Mouse (Mus musculus) left cerebral cortex, adult 9 months (tissue): ENCODE data around the gene Rce1.

Experiments
- DNase-seq, 2 experiments: peaks; one replicate each; pipeline ENCODE4 v3.0.0; 2022; ENCODE audit warnings: low spot score in 2 of 2

The Rce1 gene

GRCm38 (mm10) chr19:4625179-4625828 is at the start of gene Rce1:
Rce1 (minus strand) TSS chr19:4625641.
- peak in 1 of 2 experiments; percentile 86 for DNase-seq

GRCm38 (mm10) chr19:4672401-4672800 is 47.0 kb upstream of the Rce1 start:
- DNase-seq = no peak

GRCm38 (mm10) chr19:4670776-4671175 is 45.3 kb upstream of the Rce1 start:
- DNase-seq = no peak

GRCm38 (mm10) chr19:4666815-4667214 is 41.4 kb upstream of the Rce1 start:
- DNase-seq = no peak

- no peak for DNase-seq
Observed at GRCm38 (mm10) chr19:4658156-4658555, 32.7 kb upstream of the Rce1 start.

- peak in 1 of 2 experiments; percentile 76 for DNase-seq
Observed at GRCm38 (mm10) chr19:4646917-4647492, 21.6 kb upstream of the Rce1 start.

- DNase-seq = peak in 1 of 2 experiments; percentile 89
Observed at GRCm38 (mm10) chr19:4644271-4644670, 18.8 kb upstream of the Rce1 start.

GRCm38 (mm10) chr19:4635986-4636385 is 10.5 kb upstream of the Rce1 start:
- no peak for DNase-seq

GRCm38 (mm10) chr19:4628819-4629218 is 3.4 kb upstream of the Rce1 start:
- peak in 1 of 2 experiments; percentile 75 for DNase-seq

- DNase-seq = no peak
Observed at GRCm38 (mm10) chr19:4625829-4626535, 541 bp upstream of the Rce1 start.

GRCm38 (mm10) chr19:4624406-4625178 is 849 bp downstream of the Rce1 start:
- DNase-seq = no peak

GRCm38 (mm10) chr19:4624006-4624405 is 1.4 kb downstream of the Rce1 start:
- DNase-seq = no peak

- DNase-seq = no peak
Observed at GRCm38 (mm10) chr19:4623419-4623818, 2.0 kb downstream of the Rce1 start.

- DNase-seq = no peak
Observed at GRCm38 (mm10) chr19:4622780-4623179, 2.7 kb downstream of the Rce1 start.

- DNase-seq = no peak
Observed at GRCm38 (mm10) chr19:4620721-4621120, 4.7 kb downstream of the Rce1 start.

- no peak for DNase-seq
Observed at GRCm38 (mm10) chr19:4619461-4619860, 6.0 kb downstream of the Rce1 start.

GRCm38 (mm10) chr19:4618183-4618582 is 7.3 kb downstream of the Rce1 start:
- DNase-seq = no peak

- DNase-seq = no peak
Observed at GRCm38 (mm10) chr19:4616546-4616945, 8.9 kb downstream of the Rce1 start.

GRCm38 (mm10) chr19:4615151-4616093 is 10.0 kb downstream of the Rce1 start, which contains the start of gene Lrfn4:
Lrfn4 (minus strand) TSS chr19:4615667.
- peak; percentile 83 to 90 for DNase-seq

GRCm38 (mm10) chr19:4614305-4615150 is 10.9 kb downstream of the Rce1 start:
- DNase-seq = no peak
